Mouse (Mus musculus) colon, adult 2 months (tissue): Measurements from ENCODE around the gene Tnfrsf1a. TPM values are rescaled to one million over a fixed set of nuclear protein-coding genes. Genes with fewer than 3 reads are reported as not detected.

ENCODE experiments used
- polyA plus RNA-seq: library from polyadenylated mRNA; depleted of rRNA; stranded (reverse); fragments of >200 nt; gene quantifications from 2 replicates; pipeline ENCODE4 v1.2.3, GENCODE M21; 2012; rRNA removed

Tnfrsf1a gene
- 99.3 and 119 TPM in 2 replicates for polyA plus RNA-seq

DNA sequence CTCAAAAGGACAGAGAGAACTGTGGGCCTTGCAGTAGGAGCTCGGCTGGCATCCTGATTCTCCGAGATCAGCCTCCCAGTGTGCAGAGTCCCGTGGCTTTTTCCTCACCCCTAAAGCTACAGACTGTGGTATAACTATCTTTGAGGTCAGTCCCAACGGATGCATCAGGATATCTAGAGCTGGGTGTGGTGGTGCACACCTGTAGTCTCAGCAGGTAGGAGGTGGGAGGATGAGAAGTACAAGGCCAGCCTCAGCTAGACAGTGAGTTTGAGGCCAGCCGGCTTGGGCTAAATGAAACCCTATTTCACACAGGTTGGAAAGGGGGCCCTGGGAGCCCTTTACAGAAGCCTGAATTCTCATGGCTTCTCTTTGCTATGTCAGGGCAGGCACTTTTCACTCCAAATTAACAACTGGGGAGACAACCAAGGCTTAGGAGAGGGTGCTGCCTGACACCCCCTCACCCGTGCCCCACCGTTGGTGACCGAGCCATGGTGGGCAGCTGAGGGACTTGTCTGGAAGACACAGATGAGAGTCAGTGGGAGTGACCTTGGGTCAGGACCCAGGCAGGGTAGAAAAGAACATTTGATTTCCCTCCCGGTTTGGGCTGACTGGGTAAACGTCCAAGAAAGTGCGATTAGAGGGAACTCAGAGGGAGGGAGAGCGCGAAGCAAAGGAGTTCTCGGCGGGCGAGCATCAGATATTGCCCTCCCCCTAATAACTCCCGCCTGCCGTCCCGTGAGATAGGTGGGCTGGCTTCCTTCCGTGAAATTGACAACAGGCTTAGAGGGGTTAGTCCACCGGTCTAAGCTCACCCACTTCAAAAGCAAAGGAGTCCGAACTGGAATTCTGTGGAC lies at the start of gene Tnfrsf1a:
Gene Tnfrsf1a, plus strand, starts transcription at position 642 of the 854 bp plus-strand sequence.

DNA sequence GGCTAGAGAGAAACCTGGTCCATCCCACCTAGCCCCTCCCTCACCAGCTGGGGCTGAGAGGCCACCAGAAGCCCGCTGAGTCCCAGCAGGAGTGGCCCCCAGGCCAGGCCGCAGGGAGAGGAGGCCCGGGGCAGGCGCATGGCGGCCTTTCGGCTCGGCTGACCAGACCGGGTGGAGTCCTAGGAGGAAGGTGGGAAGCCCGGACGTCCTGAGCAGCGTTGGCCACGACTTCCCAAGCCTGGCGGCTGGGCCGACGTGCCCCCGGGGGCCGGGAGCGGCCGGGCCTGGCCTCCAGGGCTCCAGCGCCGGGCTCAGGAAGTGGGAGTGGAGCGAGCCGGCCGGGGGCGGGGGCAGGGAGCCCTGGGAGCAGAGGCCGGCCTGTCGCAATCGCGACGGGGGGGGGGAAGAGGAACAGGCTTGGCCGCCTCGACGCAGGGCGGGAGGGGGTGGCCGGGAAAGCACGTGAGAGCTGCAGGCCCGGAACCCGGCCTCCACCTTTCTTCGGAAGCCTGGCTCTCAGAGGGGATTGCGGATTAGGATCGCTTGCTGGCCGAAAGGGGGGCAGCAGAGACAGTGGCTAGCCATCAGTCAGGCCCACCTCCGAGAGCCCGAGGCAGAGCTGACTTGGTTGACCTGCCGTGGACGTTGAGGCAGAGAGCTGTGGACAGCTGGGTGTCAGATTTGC lies 35.5 kb upstream of the Tnfrsf1a start, which contains the start of gene Ltbr:
Gene Ltbr, minus strand, starts transcription at position 340 of the 685 bp plus-strand sequence.

DNA sequence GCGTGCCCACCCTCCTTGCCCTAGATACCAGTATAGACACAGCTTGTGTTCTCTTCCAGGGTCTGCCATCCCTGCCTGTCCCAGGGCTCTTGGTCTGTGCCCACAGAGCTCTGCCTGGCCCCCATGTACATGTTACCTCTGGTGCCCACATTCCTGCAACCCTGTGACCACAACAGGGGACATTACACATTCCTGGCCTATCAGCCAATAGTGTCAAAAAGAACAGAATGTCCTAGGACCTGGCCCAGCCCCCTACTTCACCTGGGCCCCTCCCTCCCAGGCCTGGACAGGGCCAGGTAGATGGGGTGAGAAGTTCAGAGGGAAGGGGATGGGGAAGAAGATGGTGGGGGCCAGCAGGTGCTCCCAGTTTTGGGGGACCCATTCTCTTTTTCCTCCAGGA lies 28.8 kb upstream of the Tnfrsf1a start, which contains the start of gene Scnn1a:
Gene Scnn1a, plus strand, starts transcription at position 337 of the 400 bp plus-strand sequence.

DNA sequence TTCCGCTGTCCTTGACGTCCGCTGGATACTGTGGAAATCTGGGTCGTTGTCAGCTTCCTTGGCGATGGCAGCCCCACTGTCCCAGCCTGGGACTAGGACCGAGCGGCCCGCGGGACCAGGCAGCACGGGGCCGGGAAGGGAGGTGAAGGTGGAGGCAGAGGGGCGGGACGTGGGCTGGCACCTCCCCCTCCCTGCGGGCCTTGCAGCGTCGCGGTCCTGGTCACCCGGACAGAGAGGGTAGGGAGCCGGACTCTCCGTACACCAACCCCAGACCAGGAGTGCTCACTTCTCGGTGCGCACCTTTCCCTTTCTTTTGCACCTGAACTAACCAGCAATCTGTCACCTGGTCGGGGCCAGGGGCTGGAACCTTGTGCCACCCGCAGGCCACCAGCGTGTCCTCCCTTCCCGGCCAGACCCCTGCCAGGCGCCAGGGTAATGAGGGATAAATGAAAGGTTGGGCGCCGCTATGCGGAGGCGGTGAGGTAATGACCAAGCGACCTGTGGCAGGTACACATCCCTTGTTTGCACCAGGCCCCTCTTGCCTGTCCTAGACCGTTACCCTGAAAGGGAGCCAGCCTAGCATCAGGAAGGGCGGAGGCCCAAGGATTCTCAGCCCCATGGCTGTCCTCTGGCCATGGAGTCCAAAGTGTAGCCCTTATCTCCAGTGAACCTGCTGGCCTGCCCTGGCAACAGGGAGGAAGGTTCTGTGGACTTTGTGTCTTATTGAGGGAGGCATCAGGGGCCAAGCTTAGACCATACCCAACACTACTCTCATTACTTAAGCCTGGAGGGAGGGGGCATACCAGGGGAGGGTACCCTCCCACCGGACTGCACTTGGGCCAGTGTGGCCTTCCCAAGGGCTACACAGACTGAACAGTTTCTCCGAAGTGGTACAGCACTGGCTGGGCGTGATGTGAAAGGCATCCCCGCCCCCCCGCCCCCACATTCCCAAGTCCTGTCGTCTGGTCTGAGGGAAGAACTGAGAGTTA lies 31.5 kb downstream of the Tnfrsf1a start, which contains the start of gene Plekhg6:
Gene Plekhg6, minus strand, starts transcription at position 422 of the 989 bp plus-strand sequence.

Other genes with a start within 250 kb of the Tnfrsf1a start
- gene Nop2, start 217.5 kb upstream of the Tnfrsf1a start, polyA plus RNA-seq, result 10.6 and 15.0 TPM in 2 replicates
- 13.1 and 18.1 TPM in 2 replicates for gene Iffo1, start 204.1 kb upstream of the Tnfrsf1a start, polyA plus RNA-seq
- 3,801 and 3,939 TPM in 2 replicates for gene Gapdh, start 182.9 kb upstream of the Tnfrsf1a start, polyA plus RNA-seq
- 55.4 and 66.7 TPM in 2 replicates for gene Ncapd2, start 157.7 kb upstream of the Tnfrsf1a start, polyA plus RNA-seq
- 61.8 and 98.5 TPM in 2 replicates for gene Mrpl51, start 157.6 kb upstream of the Tnfrsf1a start, polyA plus RNA-seq
- 13.8 and 17.6 TPM in 2 replicates for gene Vamp1, start 133.8 kb upstream of the Tnfrsf1a start, polyA plus RNA-seq
- gene Tapbpl, start 117.5 kb upstream of the Tnfrsf1a start, polyA plus RNA-seq, result 25.7 and 34.2 TPM in 2 replicates
- 1.7 and 2.4 TPM in 2 replicates for gene Cd27, start 112.4 kb upstream of the Tnfrsf1a start, polyA plus RNA-seq
- gene Tuba3a, start 63.3 kb upstream of the Tnfrsf1a start, polyA plus RNA-seq, result 0.14 TPM in 1 of 2 replicates, not detected in the other
- 159 and 160 TPM in 2 replicates for gene Ltbr, start 35.5 kb upstream of the Tnfrsf1a start, polyA plus RNA-seq
- 112 and 130 TPM in 2 replicates for gene Scnn1a, start 28.7 kb upstream of the Tnfrsf1a start, polyA plus RNA-seq
- gene Plekhg6, start 31.4 kb downstream of the Tnfrsf1a start, polyA plus RNA-seq, result 17.0 and 18.3 TPM in 2 replicates
- gene Cd9, start 145.4 kb downstream of the Tnfrsf1a start, polyA plus RNA-seq, result 342 and 371 TPM in 2 replicates
- 36.1 and 39.6 TPM in 2 replicates for gene Vwf, start 197.4 kb downstream of the Tnfrsf1a start, polyA plus RNA-seq